Mouse (Mus musculus) C2C12 (cell line): ENCODE results near the gene Shisa6.

Experiments
- CTCF ChIP-seq: IDR thresholded peaks from one replicate; pipeline ENCODE4 v1.5.1; 2011; ENCODE audit not compliant: control insufficient read depth, insufficient read depth, insufficient read length
- FOSL1 ChIP-seq: IDR thresholded peaks from one replicate; pipeline ENCODE4 v1.8.0; 2011; ENCODE audit warnings: mild to moderate bottlenecking, low read length; ENCODE audit not compliant: poor library complexity, insufficient read depth, severe bottlenecking

DNA sequence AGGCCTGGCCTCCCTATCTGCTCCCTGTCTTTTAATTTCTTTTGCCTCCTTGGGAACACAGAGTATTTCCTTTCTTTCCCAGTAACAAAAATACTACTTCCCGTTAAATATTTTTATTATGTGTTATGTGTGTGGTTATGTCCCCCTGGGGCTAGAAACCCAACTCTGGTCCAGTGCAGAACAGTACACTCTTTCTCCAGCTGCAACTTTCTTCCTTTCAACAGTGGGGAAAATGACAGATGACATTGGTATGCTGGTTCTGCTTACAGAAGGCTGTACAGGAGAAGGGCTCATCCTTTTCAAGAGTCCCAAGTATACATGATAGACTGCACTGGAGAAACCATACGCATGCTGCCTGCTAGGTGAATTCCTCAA is 251.1 kb downstream of the Shisa6 start:
- TF ChIP-seq FOSL1 (no peak), CTCF (no peak)
